In the genomic region with DNA sequence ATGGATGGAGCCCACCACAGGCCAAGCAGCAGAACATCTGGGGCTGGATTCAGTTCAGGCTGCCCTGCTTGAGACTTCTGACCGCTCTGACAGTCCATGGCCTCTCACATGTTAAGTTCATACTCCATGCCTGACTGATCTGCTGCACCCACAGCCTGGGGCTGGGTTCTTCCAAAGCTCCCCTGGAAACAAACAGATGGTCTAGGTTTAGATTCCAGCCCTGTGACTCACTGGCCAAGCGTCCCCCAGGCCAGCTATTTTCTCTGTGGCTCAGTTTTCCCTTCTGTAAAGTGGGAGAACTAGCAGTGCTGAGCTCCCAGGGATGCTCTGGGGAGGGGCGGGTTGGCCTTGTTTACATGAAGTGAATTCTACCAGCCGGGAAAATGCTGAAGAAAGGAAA, we compare ENCODE assay signal across 15 mouse cellular contexts.
"Had no signal": no experiment of that assay in that cellular context is flagged by ENCODE, and none has a peak within 500 bp of the region (broad histone marks: within the 10 kb centered on the region; RNA-seq: fewer than 3 reads in every experiment).

No protein-coding gene starts in this region.

- H3K9me3 ChIP-seq: lung, embryonic 15.5 days; megakaryocyte, embryonic 14.5 days; midbrain, embryonic 13.5 days; midbrain, embryonic 15.5 days; neural tube, embryonic 12.5 days; stomach, embryonic 15.5 days had no signal

- H3K36me3 ChIP-seq: lung, embryonic 15.5 days; midbrain, embryonic 13.5 days; midbrain, embryonic 15.5 days; neural tube, embryonic 12.5 days; stomach, embryonic 15.5 days had no signal

- H3K4me3 ChIP-seq: lung, embryonic 15.5 days; megakaryocyte, embryonic 14.5 days; midbrain, embryonic 13.5 days; midbrain, embryonic 15.5 days; neural tube, embryonic 12.5 days; stomach, embryonic 15.5 days had no signal

- H3K27me3 ChIP-seq: lung, embryonic 15.5 days; megakaryocyte, embryonic 14.5 days; midbrain, embryonic 13.5 days; midbrain, embryonic 15.5 days; neural tube, embryonic 12.5 days; stomach, embryonic 15.5 days had no signal

- DNase-seq: liver, postnatal 0 days; lung, adult 2 months; lung, postnatal 14 days; lung, postnatal 4 days; right cerebral cortex, postnatal 14 days; thymus, adult 2 months; thymus, postnatal 25 days; thymus, postnatal 4 days had no signal

- H3K27ac ChIP-seq: lung, embryonic 15.5 days; midbrain, embryonic 15.5 days; neural tube, embryonic 12.5 days; stomach, postnatal 0 days had no signal

- H3K9ac ChIP-seq: liver, postnatal 0 days; lung, embryonic 15.5 days; midbrain, embryonic 13.5 days; midbrain, embryonic 15.5 days; neural tube, embryonic 12.5 days; stomach, embryonic 15.5 days had no signal
